Mouse (Mus musculus): ENCODE results near the gene Lpcat1.

DNA sequence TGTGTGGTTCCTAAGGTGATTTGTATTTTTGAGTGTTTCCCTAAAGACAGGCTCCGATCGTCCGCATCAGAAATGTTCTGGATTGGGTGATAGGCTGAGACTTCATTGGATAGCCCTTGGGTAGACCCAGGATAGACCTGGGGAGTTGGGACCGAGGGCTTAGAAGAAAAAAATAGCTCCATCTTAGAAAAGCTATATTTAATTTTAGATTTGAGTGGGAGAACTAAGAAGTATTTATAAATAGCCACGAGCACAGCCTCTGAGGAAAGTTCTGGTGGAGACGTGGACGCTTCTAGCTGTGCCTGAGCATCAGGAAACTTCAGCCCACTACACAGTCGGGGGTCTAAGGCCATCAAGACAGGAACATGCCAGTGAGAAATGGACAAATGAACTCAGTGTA, 9.8 kb downstream of the Lpcat1 start:
- TF ChIP-seq CTCF (IDR thresholded peaks at IDR 0.05; ENCODE audit: borderline replicate concordance, insufficient read depth, low read depth, low read length), result no peak
- no peak for TF ChIP-seq POLR2A (IDR thresholded peaks at IDR 0.05; ENCODE audit: borderline replicate concordance, insufficient read depth, low read length)

Data from cerebellum, adult 2 months (tissue).